Comparison of ENCODE assay signal across 15 mouse cellular contexts in genomic region chr10:125498347-125498746, GRCm38 (mm10).
A peak's percentile ranks its signal among the peaks of the same experiment; 100 is the strongest.
DNase-seq lines count a peak whose midpoint lies in the region; ATAC-seq and TF ChIP-seq lines count a peak whose summit lies in the region.
"Had no signal": no experiment of that assay in that cellular context is flagged by ENCODE, and none has a peak within 500 bp of the region (broad histone marks: within the 10 kb centered on the region; RNA-seq: fewer than 3 reads in every experiment).

No protein-coding gene starts in this region.

- no peaks in the 10 kb centered on the region for H3K9me3 ChIP-seq in hindbrain, embryonic 14.5 days (ENCODE audit: control insufficient read depth, low read length)
- peaks cover 3% of the 10 kb centered on the region; the same call in 1 of the 2 replicates for H3K9me3 ChIP-seq in hindbrain, embryonic 12.5 days (replicated peaks)
- H3K9me3 ChIP-seq: embryonic facial prominence, embryonic 12.5 days; limb, embryonic 12.5 days; midbrain, embryonic 12.5 days had no signal

- H3K27ac ChIP-seq in hindbrain, embryonic 14.5 days, result no peak overlapping the region
- H3K27ac ChIP-seq in hindbrain, embryonic 12.5 days, result no peak overlapping the region
- no peak overlapping the region for H3K27ac ChIP-seq in liver, adult 2 months (replicated peaks; ENCODE audit: insufficient read depth, low read depth, low read length)
- H3K27ac ChIP-seq: embryonic facial prominence, embryonic 12.5 days; limb, embryonic 12.5 days; midbrain, embryonic 12.5 days had no signal

- no peaks in the 10 kb centered on the region for H3K27me3 ChIP-seq in hindbrain, embryonic 14.5 days (ENCODE audit: control insufficient read depth, insufficient read depth, low read length)
- no peaks in the 10 kb centered on the region for H3K27me3 ChIP-seq in hindbrain, embryonic 12.5 days
- no peaks in the 10 kb centered on the region for H3K27me3 ChIP-seq in liver, adult 2 months (ENCODE audit: control insufficient read depth, insufficient read depth, low read length)
- H3K27me3 ChIP-seq: embryonic facial prominence, embryonic 12.5 days; limb, embryonic 12.5 days; midbrain, embryonic 12.5 days had no signal

- H3K36me3 ChIP-seq in hindbrain, embryonic 14.5 days (replicated peaks; ENCODE audit: control insufficient read depth, insufficient read depth), result no peaks in the 10 kb centered on the region
- no peaks in the 10 kb centered on the region for H3K36me3 ChIP-seq in hindbrain, embryonic 12.5 days
- H3K36me3 ChIP-seq in liver, adult 2 months (ENCODE audit: control insufficient read depth, insufficient read depth, low read length), result no peaks in the 10 kb centered on the region
- H3K36me3 ChIP-seq: embryonic facial prominence, embryonic 12.5 days; limb, embryonic 12.5 days; midbrain, embryonic 12.5 days had no signal

- H3K4me2 ChIP-seq in hindbrain, embryonic 14.5 days (replicated peaks), result no peak overlapping the region
- H3K4me2 ChIP-seq in hindbrain, embryonic 12.5 days (replicated peaks), result no peak overlapping the region
- H3K4me2 ChIP-seq: embryonic facial prominence, embryonic 12.5 days; limb, embryonic 12.5 days; midbrain, embryonic 12.5 days had no signal

- TF ChIP-seq CTCF in liver, adult 2 months (IDR thresholded peaks at IDR 0.05; ENCODE audit: low read depth, low read length), result peak; percentile 63

- no peak for ATAC-seq in hindbrain, embryonic 14.5 days (ENCODE audit: low FRiP score)
- no peak for ATAC-seq in hindbrain, embryonic 12.5 days (ENCODE audit: low FRiP score)

- no peak overlapping the region for H3K9ac ChIP-seq in hindbrain, embryonic 14.5 days
- H3K9ac ChIP-seq in hindbrain, embryonic 12.5 days, result no peak overlapping the region
- no peak overlapping the region for H3K9ac ChIP-seq in liver, adult 2 months (ENCODE audit: low read depth, low read length)
- H3K9ac ChIP-seq: embryonic facial prominence, embryonic 12.5 days; limb, embryonic 12.5 days; midbrain, embryonic 12.5 days had no signal

- 22% methylated on average over 1 of the region's 1 CpGs for WGBS in hindbrain, embryonic 14.5 days
- 43% methylated on average over 1 of the region's 1 CpGs for WGBS in hindbrain, embryonic 12.5 days
- 17% methylated on average over 1 of the region's 1 CpGs for WGBS in liver, adult 2 months

- H3K4me3 ChIP-seq in hindbrain, embryonic 14.5 days (replicated peaks; ENCODE audit: low read length), result no peak overlapping the region
- no peak overlapping the region for H3K4me3 ChIP-seq in hindbrain, embryonic 12.5 days
- H3K4me3 ChIP-seq in liver, adult 2 months (ENCODE audit: insufficient read depth, low read depth, low read length), result no peak overlapping the region
- H3K4me3 ChIP-seq: embryonic facial prominence, embryonic 12.5 days; limb, embryonic 12.5 days; midbrain, embryonic 12.5 days had no signal

- H3K4me1 ChIP-seq in hindbrain, embryonic 14.5 days (replicated peaks; ENCODE audit: control insufficient read depth, insufficient read depth, low read length), result no peaks in the 10 kb centered on the region
- H3K4me1 ChIP-seq in hindbrain, embryonic 12.5 days, result no peaks in the 10 kb centered on the region
- H3K4me1 ChIP-seq in liver, adult 2 months (ENCODE audit: control insufficient read depth, insufficient read depth, low read length), result peaks cover 3% of the 10 kb centered on the region; the same call in 1 of the 2 replicates
- H3K4me1 ChIP-seq: embryonic facial prominence, embryonic 12.5 days; limb, embryonic 12.5 days; midbrain, embryonic 12.5 days had no signal

- no peaks in the 10 kb centered on the region for H3K79me2 ChIP-seq in liver, adult 2 months (ENCODE audit: control insufficient read depth, insufficient read depth, low read length)

- no peak for TF ChIP-seq POLR2A in liver, adult 2 months (IDR thresholded peaks at IDR 0.05; ENCODE audit: extremely low read depth, insufficient read depth, low read length)

- DNase-seq in cerebellum, adult 9-10 months, result peak; percentile 33
- no peak for DNase-seq in cerebellum, adult 8-10 months
- DNase-seq in hindbrain, embryonic 14.5 days (ENCODE audit: low spot score), result peak; percentile 72
- peak; percentile 57 for DNase-seq in liver, adult 2 months (ENCODE audit: extremely low read depth, low read depth, low spot score)
- no peak for DNase-seq in liver
- DNase-seq in retina, embryonic 14.5 days (ENCODE audit: low spot score), result peak; percentile 51
- no peak for DNase-seq in adrenal gland, adult 18-20 months (ENCODE audit: low spot score in 2 of 2)
- DNase-seq: adrenal gland, postnatal 14 days; heart, postnatal 36 days; kidney, adult 11 months; layer of hippocampus, adult 9-11 months had no signal

Comparison
In these comparisons a context has a peak if more than half of its experiments do, and no peak if none do; other contexts are left out.
1. DNase-seq: peak in cerebellum, adult 9-10 months (single experiment), hindbrain, embryonic 14.5 days (single experiment), liver, adult 2 months (single experiment) and retina, embryonic 14.5 days (single experiment); none in cerebellum, adult 8-10 months (single experiment), liver (single experiment) and adrenal gland, adult 18-20 months (0 of 2).